Mouse (Mus musculus) adrenal gland, postnatal 0 days (tissue): ENCODE results near the gene Abca8a. TPM values are rescaled to one million over a fixed set of nuclear protein-coding genes. Genes with fewer than 3 reads are reported as not detected.

Experiments
- polyA plus RNA-seq: library from polyadenylated mRNA; unstranded; fragments of >200 nt; fragmentation: Nextera tagmentation; extraction: Ambion mirVana; gene quantifications from 2 replicates; pipeline ENCODE4 v1.2.1, GENCODE M21; 2015

Abca8a gene
- polyA plus RNA-seq: 7.8 and 11.8 TPM in 2 replicates

DNA sequence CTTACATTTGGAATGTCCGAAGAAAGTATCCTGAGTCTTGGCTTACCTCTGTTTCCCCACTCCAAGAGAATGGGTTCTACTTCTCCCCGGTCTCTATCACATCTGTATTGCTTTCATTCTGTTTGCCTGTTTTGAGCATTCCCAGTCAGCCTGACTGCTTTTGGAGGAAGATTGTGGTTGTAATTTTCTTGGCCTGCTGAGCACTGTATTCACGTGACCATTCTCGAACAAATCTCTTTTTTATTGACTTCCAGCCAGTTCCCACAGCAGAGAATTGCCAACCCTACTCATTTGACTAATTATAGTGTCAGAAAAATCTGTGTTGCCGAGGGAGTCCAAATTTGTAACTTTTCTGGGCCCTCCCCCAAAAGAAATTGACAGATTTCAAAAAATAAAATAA is at the start of gene Abca8a:
Abca8a (minus strand) TSS at position 121 of the 400 bp plus-strand sequence.

DNA sequence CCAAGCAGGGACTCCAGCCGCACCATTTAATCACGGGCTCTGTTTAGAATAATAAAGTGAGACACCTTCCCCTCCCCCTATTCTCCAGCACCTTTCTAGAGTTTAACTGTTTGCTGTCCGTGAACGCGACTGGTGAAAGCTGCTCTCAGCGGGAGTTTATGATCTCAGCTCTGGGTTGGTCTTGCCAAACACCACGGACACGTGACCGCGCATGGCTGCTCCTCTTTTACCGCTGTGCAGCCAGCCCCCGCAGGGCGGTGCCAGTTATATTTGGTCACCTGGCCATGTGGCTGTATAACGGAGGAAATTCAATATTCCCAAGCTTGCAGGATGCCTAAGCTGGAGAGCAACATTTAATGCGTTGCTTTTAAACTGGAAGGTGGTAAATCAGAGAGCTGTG is 100.2 kb downstream of the Abca8a start, which contains the start of gene Abca8b:
Abca8b (minus strand) TSS at position 222 of the 400 bp plus-strand sequence.

Other genes starting within 250 kb of the Abca8a start
- gene Abca8b, start 100.1 kb downstream of the Abca8a start, polyA plus RNA-seq: 2.0 and 3.4 TPM in 2 replicates
- gene Abca9, start 72.2 kb upstream of the Abca8a start, polyA plus RNA-seq: 2.3 and 2.7 TPM in 2 replicates
- gene Abca6, start 155.8 kb upstream of the Abca8a start, polyA plus RNA-seq: 4.9 and 5.1 TPM in 2 replicates
- gene Abca5, start 241.7 kb upstream of the Abca8a start, polyA plus RNA-seq: 3.6 and 4.3 TPM in 2 replicates